Mouse (Mus musculus): ENCODE measurements around the gene Gm26938. TPM values are rescaled to one million over a fixed set of nuclear protein-coding genes. Genes with fewer than 3 reads are reported as not detected.
A peak's percentile ranks its signal among the peaks of the same experiment; 100 is the strongest.

The Gm26938 gene
- polyA plus RNA-seq, 1 experiment, result not detected

DNA sequence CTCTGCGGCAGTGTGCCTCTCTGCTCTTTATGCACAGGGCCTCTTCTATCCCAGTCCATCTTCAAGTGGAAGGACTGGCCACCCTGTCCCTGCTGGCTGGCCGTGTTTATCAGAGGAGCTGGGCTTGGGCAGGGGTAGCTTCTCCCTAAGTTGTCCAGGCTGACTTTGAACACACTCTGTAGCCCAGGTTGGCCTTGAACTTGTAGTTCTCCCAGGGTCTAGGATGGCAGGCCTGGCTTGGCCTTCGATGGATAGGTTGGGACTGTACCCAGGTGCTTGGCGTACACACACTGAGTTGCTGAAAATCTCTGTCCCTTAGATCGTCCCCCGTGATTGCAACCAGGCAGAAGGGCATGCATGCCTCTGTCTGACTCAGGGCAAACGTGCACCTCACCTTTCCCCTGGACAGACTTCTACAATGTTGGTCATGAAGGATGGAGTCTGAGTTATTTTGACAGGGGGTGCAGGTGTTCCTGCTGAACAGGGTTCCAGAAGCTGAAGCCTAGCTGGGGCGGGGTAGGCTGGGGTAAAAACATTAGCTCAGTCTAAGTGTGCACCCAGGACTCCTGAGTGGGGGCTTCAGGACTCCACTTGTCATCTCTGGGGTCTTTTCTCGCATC is 30.1 kb downstream of the Gm26938 start:
- H3K27ac ChIP-seq (ENCODE audit: insufficient read depth, low read length), result no peak overlapping the region
- H3K4me1 ChIP-seq (ENCODE audit: control insufficient read depth, insufficient read depth, low read length), result peaks cover 6% of the 10 kb centered on the region
- H3K36me3 ChIP-seq (ENCODE audit: control insufficient read depth, insufficient read depth, low read length, poor library complexity, severe bottlenecking), result peaks cover 4% of the 10 kb centered on the region; the same call in 1 of the 2 replicates
- no peaks in the 10 kb centered on the region for H3K27me3 ChIP-seq (ENCODE audit: control insufficient read depth, insufficient read depth, low read length, poor library complexity, severe bottlenecking)
- no peaks in the 10 kb centered on the region for H3K9me3 ChIP-seq (replicated peaks; ENCODE audit: control insufficient read depth, insufficient read depth, low read length, poor library complexity, severe bottlenecking)
- no peak overlapping the region for H3K9ac ChIP-seq (ENCODE audit: low read depth, poor library complexity, severe bottlenecking)
- TF ChIP-seq POLR2A (IDR thresholded peaks at IDR 0.05; ENCODE audit: insufficient read depth, low read length) (no peak), CTCF (IDR thresholded peaks at IDR 0.05; ENCODE audit: low read depth, low read length) (no peak), EP300 (IDR thresholded peaks at IDR 0.05; ENCODE audit: insufficient read depth, low read depth, low read length) (no peak)
- no peak overlapping the region for H3K4me3 ChIP-seq (ENCODE audit: low read depth, low read length)

DNA sequence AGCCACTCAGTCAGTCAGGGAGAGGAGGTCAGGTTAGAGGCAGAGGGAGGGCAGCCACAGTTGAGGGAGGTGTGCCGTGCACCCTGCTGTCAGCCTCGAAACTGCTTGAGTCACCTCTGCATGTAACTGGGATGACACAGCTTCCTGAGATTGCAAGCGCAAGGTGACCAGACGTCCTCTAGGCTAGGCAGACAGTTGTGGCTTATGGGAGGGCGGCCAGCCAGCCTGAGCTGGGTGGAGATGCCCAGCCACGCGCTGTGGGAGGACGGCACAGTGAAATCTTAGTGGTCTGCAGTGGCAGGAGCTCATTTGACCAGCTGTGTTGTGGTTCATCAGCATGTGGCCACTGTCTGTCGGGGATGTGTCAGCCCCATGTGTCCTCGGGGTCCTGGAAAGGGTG is 31.3 kb downstream of the Gm26938 start:
- no peaks in the 10 kb centered on the region; the same call in 1 of the 2 replicates for H3K36me3 ChIP-seq (ENCODE audit: control insufficient read depth, insufficient read depth, low read length, poor library complexity, severe bottlenecking)
- TF ChIP-seq POLR2A (IDR thresholded peaks at IDR 0.05; ENCODE audit: insufficient read depth, low read length), result no peak
- no peak for TF ChIP-seq CTCF (IDR thresholded peaks at IDR 0.05; ENCODE audit: low read depth, low read length)
- no peak for TF ChIP-seq EP300 (IDR thresholded peaks at IDR 0.05; ENCODE audit: insufficient read depth, low read depth, low read length)
- peaks cover 8% of the 10 kb centered on the region for H3K4me1 ChIP-seq (ENCODE audit: control insufficient read depth, insufficient read depth, low read length)
- H3K9me3 ChIP-seq (replicated peaks; ENCODE audit: control insufficient read depth, insufficient read depth, low read length, poor library complexity, severe bottlenecking), result no peaks in the 10 kb centered on the region
- H3K9ac ChIP-seq (ENCODE audit: low read depth, poor library complexity, severe bottlenecking), result no peak overlapping the region
- no peak overlapping the region for H3K4me3 ChIP-seq (ENCODE audit: low read depth, low read length)
- H3K27me3 ChIP-seq (ENCODE audit: control insufficient read depth, insufficient read depth, low read length, poor library complexity, severe bottlenecking), result no peaks in the 10 kb centered on the region
- no peak overlapping the region for H3K27ac ChIP-seq (ENCODE audit: insufficient read depth, low read length)

DNA sequence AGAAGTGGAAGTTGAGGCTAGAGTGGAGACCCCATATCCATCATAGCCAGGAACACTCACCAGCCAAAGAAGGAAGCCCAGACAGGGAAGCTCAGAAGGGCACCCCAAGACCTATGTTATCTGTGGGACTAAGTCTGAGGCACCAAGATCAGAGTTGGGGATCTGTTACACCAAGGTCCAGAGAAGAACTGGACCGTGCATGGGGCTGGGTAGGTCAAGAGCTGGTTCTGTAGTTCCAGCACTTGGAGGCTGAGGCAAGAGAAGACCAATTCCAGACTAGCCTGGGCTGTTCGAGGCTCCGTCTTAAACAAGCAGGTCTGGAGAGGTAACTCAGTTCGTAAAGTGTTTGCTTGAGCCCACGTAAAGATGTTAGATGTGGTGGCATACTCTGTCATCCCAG is 32.1 kb downstream of the Gm26938 start:
- Histone ChIP-seq H3K27ac (ENCODE audit: insufficient read depth, low read length) (no peak overlapping the region), H3K36me3 (ENCODE audit: control insufficient read depth, insufficient read depth, low read length, poor library complexity, severe bottlenecking) (no peaks in the 10 kb centered on the region; the same call in 1 of the 2 replicates), H3K9ac (ENCODE audit: low read depth, poor library complexity, severe bottlenecking) (no peak overlapping the region), H3K4me3 (ENCODE audit: low read depth, low read length) (no peak overlapping the region), H3K4me1 (ENCODE audit: control insufficient read depth, insufficient read depth, low read length) (peaks cover 8% of the 10 kb centered on the region), H3K27me3 (ENCODE audit: control insufficient read depth, insufficient read depth, low read length, poor library complexity, severe bottlenecking) (no peaks in the 10 kb centered on the region), H3K9me3 (replicated peaks; ENCODE audit: control insufficient read depth, insufficient read depth, low read length, poor library complexity, severe bottlenecking) (no peaks in the 10 kb centered on the region)
- TF ChIP-seq CTCF (IDR thresholded peaks at IDR 0.05; ENCODE audit: low read depth, low read length) (no peak), EP300 (IDR thresholded peaks at IDR 0.05; ENCODE audit: insufficient read depth, low read depth, low read length) (no peak), POLR2A (IDR thresholded peaks at IDR 0.05; ENCODE audit: insufficient read depth, low read length) (no peak)

DNA sequence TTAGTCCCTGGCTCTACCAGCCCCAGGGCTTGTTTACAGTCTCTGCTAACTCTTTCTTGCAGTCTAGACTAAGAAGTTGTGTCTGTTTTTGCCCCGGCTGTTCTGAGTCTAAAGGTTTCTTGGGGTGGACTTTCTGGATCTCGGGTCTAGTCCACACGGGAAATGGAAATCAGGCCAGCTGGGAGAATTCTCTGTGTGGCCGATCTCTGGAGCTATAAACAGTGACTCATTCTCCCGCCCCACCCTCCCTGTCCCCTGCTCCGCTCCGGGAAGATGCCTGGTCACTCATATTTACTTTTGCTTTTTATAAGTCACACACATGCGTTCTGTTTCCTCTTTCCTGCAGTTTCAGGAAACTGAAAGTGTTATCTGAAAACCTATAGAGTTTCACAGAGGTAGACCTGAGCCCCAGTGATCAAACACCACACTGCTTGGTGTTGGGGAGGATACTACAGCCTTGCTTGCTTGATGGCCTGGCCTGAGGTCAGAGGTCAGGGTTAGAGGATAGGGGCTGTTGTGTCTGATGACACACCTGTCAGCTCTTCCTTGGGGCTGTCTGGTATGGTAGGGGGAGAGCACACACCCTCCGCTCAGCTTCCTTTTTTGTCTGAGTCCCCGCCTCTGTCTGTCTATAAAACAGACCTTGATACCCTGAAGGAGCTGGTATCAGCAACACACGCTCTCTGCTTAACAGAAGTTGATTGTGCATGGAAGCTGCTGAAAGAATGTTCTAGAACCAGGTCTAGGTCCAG is 32.7 kb downstream of the Gm26938 start:
- no peak overlapping the region for H3K4me3 ChIP-seq (ENCODE audit: low read depth, low read length)
- H3K9ac ChIP-seq (ENCODE audit: low read depth, poor library complexity, severe bottlenecking), result no peak overlapping the region
- TF ChIP-seq CTCF (IDR thresholded peaks at IDR 0.05; ENCODE audit: low read depth, low read length) (no peak), EP300 (IDR thresholded peaks at IDR 0.05; ENCODE audit: insufficient read depth, low read depth, low read length) (no peak), POLR2A (IDR thresholded peaks at IDR 0.05; ENCODE audit: insufficient read depth, low read length) (no peak)
- no peaks in the 10 kb centered on the region for H3K36me3 ChIP-seq (ENCODE audit: control insufficient read depth, insufficient read depth, low read length, poor library complexity, severe bottlenecking)
- H3K27ac ChIP-seq (ENCODE audit: insufficient read depth, low read length), result no peak overlapping the region
- H3K4me1 ChIP-seq (ENCODE audit: control insufficient read depth, insufficient read depth, low read length), result peaks cover 8% of the 10 kb centered on the region
- H3K27me3 ChIP-seq (ENCODE audit: control insufficient read depth, insufficient read depth, low read length, poor library complexity, severe bottlenecking), result no peaks in the 10 kb centered on the region
- H3K9me3 ChIP-seq (replicated peaks; ENCODE audit: control insufficient read depth, insufficient read depth, low read length, poor library complexity, severe bottlenecking), result no peaks in the 10 kb centered on the region

DNA sequence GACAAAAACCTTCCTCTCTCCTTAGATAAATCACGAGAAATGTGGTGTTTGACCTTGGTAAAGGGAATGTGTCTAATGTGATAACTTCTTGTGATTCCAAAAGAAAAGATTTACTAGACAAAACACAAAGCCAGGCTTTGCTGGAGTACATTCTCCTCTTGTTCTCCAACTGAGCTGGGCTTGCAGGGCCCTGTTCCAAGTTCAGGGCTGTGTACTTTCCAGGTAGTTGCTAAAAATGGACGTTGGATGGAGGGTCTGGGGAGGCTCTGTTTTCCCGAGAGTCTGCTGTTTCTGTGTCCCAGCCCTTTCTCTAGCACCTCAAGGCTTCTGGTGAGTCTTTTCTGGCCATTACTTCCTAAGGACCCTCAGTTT is 33.3 kb downstream of the Gm26938 start:
- Histone ChIP-seq H3K9me3 (replicated peaks; ENCODE audit: control insufficient read depth, insufficient read depth, low read length, poor library complexity, severe bottlenecking) (no peaks in the 10 kb centered on the region), H3K9ac (ENCODE audit: low read depth, poor library complexity, severe bottlenecking) (no peak overlapping the region), H3K27me3 (ENCODE audit: control insufficient read depth, insufficient read depth, low read length, poor library complexity, severe bottlenecking) (no peaks in the 10 kb centered on the region), H3K27ac (ENCODE audit: insufficient read depth, low read length) (no peak overlapping the region), H3K36me3 (ENCODE audit: control insufficient read depth, insufficient read depth, low read length, poor library complexity, severe bottlenecking) (no peaks in the 10 kb centered on the region), H3K4me1 (ENCODE audit: control insufficient read depth, insufficient read depth, low read length) (peaks cover 8% of the 10 kb centered on the region), H3K4me3 (ENCODE audit: low read depth, low read length) (no peak overlapping the region)
- TF ChIP-seq EP300 (IDR thresholded peaks at IDR 0.05; ENCODE audit: insufficient read depth, low read depth, low read length) (no peak), CTCF (IDR thresholded peaks at IDR 0.05; ENCODE audit: low read depth, low read length) (no peak), POLR2A (IDR thresholded peaks at IDR 0.05; ENCODE audit: insufficient read depth, low read length) (no peak)

DNA sequence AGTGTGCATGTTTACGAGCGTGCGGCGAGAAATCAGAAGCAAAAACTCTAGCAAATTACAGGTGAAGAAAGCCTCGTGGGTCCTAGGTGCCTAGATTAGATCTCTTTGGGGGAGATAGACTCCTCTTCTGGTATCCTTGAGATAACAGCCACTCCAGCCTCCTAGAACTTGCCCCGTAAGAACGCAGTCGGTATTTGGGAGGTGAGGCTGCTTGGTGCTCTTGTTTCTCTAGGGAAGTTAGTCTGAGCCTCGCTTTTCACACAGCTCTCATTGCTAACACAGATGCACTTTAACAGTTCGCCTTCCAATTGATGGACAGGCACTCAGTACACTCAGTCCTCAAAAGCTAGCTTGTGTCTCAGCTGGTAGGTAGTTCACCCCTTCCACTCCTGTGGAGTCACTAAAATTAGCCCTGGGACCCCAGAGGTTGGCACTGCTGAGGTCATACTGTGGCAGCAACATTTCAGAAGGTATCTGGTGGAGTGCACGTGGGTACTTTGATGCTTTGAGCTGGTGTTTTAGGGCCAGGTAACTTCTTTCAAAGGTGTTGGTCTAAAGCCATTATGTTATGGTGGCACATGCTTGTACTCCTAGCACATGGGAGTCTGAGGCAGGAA is 33.9 kb downstream of the Gm26938 start:
- no peaks in the 10 kb centered on the region for H3K9me3 ChIP-seq (replicated peaks; ENCODE audit: control insufficient read depth, insufficient read depth, low read length, poor library complexity, severe bottlenecking)
- H3K4me3 ChIP-seq (ENCODE audit: low read depth, low read length), result peak overlapping the region; percentile 72
- no peak overlapping the region for H3K27ac ChIP-seq (ENCODE audit: insufficient read depth, low read length)
- H3K27me3 ChIP-seq (ENCODE audit: control insufficient read depth, insufficient read depth, low read length, poor library complexity, severe bottlenecking), result no peaks in the 10 kb centered on the region
- peak overlapping the region; percentile 67 for H3K9ac ChIP-seq (ENCODE audit: low read depth, poor library complexity, severe bottlenecking)
- peaks cover 5% of the 10 kb centered on the region for H3K4me1 ChIP-seq (ENCODE audit: control insufficient read depth, insufficient read depth, low read length)
- H3K36me3 ChIP-seq (ENCODE audit: control insufficient read depth, insufficient read depth, low read length, poor library complexity, severe bottlenecking), result no peaks in the 10 kb centered on the region
- no peak for TF ChIP-seq POLR2A (IDR thresholded peaks at IDR 0.05; ENCODE audit: insufficient read depth, low read length)
- TF ChIP-seq CTCF (IDR thresholded peaks at IDR 0.05; ENCODE audit: low read depth, low read length), result no peak
- no peak for TF ChIP-seq EP300 (IDR thresholded peaks at IDR 0.05; ENCODE audit: insufficient read depth, low read depth, low read length)
